Mouse (Mus musculus) kidney, postnatal 36 days (tissue): ENCODE data around the gene Tmppe.
"Not testable (repeated sequence)": the region's sequence is repeated elsewhere in the genome, so short reads cannot be mapped to it uniquely, and the experiment has no call there.

Source experiments
- DNase-seq, 2 experiments: peaks; one replicate each; pipeline ENCODE4 v3.0.0; 2021 to 2022; ENCODE audit warnings: mixed read lengths in 2 of 2

Gene Tmppe

GRCm38 (mm10) chr9:114400949-114401684, at the start of gene Tmppe, which contains the start of gene Glb1:
Gene Tmppe (plus strand): TSS chr9:114401105.
Gene Glb1 (plus strand): TSS chr9:114401076.
- peak; percentile 88 to 91 for DNase-seq

DNA sequence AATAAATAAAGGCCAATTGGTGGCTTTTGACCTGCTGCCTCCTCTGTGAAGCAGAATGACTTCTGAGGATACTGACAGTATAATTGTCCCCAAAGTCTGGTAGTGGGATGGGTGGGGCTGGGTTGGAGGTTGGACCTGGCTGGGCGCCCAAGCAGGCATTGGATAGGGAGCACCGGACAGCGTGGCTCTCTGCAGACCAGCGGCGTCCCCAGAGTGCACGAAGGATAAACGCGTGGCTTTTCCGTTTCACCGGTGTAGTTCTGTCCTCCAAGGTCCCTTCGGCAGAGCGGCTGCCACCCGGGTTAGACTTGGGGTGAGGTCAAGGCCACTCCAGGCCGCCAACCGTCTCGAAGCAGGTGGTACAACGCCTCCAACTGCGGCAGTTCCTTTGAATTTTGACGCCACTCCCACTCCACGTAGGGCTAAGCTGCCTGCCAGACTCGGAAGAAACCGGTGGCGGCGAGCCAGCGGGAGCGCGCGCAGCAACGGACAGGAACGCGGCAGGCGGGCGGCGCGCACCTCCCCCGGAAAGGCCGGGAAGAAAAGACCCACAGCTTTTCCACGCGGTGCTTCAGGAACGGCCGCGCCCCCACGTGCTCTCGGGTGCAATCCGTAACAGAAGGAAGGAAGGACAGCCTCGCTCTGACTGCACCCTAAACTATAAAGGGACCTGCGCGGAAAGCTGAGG, 33.0 kb upstream of the Tmppe start:
- DNase-seq, result peak; percentile 87 to 94

DNA sequence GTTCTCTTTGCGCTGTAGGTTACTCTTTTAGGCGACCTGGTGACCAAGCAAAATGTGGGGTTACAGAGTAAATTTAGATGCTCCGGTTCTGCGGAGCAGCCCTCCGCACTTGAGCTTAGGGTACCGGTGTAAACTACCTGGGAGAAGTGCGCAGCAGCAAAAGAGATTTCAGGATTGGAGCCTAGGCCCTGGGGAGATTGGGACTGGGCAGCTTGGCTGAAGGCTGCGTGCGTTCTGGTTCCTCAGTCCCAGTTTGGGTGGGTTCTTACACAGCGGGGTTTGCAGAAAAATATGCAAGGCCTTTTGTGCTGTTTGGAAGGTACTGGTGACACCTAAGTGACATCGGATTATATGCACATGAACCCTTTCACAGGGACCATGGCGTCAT, 32.4 kb upstream of the Tmppe start:
- no peak for DNase-seq

GRCm38 (mm10) chr9:114369389-114369788, 31.5 kb upstream of the Tmppe start:
- DNase-seq, result peak in 1 of 2 experiments; percentile 16

- DNase-seq, result not testable (repeated sequence)
Measured at GRCm38 (mm10) chr9:114371717-114372116, 29.2 kb upstream of the Tmppe start.

DNA sequence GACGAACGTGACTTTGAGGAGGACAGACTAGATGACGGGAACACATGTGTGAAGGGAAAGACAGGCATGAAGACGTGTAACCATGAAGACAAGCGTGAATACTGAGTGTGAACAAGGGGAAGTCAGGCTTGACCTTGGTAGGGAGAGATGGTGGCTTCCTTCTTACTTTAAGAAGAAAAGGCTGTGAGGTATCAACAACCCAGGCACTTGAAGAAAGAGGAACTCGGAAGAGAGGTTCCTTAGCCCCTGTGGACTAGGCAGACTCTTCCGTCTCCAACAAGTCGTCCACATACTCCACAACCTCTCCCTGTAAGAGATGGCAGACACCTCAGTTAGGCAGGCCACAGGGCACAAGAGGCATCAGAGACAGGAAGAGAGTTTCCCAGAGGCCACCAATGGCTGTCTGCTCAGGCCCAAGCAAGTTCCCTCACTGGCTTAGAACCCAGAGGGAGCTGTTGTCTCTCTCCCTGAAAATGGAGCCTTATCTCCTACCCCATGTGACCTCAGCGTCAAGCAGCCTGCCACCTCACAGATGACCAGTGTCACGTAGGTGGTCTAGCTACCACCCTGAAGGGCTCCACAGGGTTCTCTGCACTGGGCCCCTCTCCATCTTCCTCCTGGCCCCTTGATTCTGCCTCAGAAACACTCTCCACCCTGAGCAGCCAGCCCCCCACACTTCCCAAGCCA, 25.5 kb upstream of the Tmppe start:
- DNase-seq, result no peak

- no peak for DNase-seq
Measured at GRCm38 (mm10) chr9:114377168-114377567, 23.7 kb upstream of the Tmppe start.

- peak; percentile 29 to 48 for DNase-seq
Measured at GRCm38 (mm10) chr9:114379871-114380270, 21.0 kb upstream of the Tmppe start.

DNA sequence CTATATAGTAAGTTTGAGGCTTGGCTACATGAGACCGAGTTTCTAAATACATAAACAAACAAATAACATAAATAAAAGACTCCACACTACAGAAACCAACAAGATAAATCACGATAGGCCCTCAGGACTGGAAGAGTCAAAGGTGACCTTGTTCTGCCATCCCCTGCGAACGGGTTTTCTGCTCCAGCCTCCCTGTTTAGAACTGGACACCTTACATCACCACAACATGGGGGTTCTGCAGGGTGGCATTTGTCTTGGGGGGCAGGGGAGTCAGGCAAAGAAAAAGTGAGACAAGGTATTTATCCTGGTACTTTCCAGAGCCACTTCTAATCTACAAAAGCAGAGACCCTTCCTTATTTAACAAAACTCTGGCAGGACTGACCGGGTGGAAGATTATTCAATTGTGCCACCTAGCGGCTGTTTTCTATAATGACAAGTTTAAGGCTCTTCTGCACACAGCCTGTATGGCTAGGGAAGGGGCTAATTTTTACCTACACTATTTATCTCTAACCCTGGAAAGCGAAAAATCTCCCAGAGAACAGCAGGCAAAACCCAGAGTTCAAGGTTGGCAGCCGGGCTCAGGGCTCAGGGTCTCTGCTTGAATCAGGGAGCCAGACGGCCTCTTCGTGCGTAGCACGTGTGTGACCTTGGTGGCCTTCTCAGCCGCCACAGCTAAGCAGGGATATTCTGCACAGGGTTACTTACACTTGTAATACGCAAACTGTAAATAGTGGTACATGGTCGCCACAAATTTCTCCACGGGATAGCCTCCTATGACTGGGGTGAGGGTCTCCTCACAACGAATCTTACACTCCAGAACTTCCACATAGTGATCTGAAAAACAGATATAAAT, 19.8 kb upstream of the Tmppe start:
- peak; percentile 34 to 46 for DNase-seq

DNA sequence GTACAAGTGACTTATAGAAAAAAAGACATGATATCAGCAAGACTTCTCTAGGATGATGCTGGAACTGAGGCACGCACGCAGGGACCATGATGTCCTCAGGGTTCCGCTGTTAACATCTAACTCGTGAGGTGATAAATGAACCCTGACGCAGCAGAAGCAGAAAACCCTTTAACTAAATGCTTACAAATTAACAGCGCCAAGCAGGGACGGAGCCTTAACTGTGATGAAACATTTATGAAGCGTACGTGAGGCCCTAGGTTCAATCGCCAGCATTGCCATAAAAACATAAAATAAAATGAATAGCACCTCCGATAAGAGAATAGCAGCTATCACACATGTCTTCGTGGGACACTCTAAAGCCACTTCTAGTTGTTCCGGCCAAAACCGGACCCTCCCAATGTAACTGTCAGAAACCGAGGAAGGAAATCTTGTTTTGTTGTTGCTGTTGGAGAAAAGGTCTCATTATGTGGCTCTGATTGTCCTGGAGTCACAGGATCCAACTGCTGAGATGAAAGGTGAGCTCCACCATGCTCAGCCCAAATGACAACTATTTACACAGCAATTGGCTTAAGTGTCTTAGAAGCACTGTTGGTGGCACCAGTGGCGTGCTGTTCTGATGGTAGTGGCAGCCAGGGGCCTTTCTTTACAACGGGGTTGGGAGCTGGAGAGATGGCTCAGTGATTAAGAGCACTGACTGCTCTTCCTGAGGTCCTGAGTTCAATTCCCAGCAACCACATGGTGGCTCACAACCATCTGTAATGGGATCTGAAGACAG, 17.8 kb upstream of the Tmppe start:
- DNase-seq, result peak; percentile 46 to 61

DNA sequence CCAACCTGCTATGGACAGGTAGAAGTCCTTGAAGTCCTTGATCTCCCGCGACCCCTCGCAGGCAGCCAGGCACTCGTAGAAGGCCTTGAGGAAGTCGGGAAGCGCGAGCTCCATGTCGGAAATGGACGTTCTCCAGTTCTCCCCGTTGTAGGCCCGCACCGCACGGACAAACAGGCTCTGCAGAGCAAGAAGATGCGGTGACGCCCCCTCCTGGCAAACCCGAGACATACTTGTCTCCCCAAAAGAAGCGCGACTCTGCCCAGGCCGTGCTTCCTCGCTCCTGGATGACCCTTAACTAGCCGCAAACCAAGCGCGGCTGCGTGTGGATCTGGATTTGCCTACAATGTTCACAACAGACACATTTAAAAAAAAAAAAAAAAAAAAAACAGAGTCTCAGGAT, 16.2 kb upstream of the Tmppe start:
- no peak for DNase-seq

DNA sequence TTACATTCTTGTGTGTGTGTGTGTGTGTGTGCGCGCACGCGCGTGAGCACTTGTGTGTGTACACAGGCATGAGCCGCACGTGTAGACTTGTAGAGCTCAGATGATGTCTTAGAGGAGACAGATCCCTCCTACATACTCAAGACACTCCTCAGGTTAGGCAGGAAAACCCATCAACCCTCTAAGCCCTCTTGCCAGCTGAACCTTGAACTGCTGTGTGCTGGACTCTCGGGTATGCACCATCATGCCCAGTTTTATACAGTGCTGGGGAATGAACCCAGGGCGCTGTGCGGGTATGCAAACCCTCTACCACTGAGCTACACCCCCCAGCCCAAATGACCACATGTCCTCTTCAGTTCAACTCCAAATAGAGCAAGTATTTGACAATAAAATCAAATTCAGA, 15.7 kb upstream of the Tmppe start:
- DNase-seq, result peak; percentile 55 to 66

- no peak for DNase-seq
Measured at GRCm38 (mm10) chr9:114387086-114387485, 13.8 kb upstream of the Tmppe start.

DNA sequence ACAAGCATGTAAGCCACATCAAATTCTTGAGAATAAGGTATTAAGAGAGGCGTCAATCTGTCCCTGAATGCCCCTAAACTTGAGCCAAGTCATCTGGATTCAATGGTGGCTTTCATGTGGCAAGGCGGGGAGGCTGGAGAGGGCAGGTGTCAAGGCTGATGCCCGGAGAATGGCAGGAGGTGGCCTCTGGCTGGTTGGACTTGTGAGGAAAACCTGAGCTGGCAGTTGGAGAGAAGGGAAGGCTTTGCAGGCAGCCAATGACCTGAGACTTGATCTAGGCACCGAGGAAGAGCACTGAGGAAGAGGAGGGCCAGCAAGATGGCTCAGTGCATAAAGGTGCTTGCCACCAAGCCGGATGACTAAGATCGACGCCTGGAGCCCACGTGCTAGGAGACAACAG, 12.6 kb upstream of the Tmppe start:
- DNase-seq, result no peak

GRCm38 (mm10) chr9:114388701-114389370, 12.1 kb upstream of the Tmppe start:
- DNase-seq, result peak in 1 of 2 experiments; percentile 23

DNA sequence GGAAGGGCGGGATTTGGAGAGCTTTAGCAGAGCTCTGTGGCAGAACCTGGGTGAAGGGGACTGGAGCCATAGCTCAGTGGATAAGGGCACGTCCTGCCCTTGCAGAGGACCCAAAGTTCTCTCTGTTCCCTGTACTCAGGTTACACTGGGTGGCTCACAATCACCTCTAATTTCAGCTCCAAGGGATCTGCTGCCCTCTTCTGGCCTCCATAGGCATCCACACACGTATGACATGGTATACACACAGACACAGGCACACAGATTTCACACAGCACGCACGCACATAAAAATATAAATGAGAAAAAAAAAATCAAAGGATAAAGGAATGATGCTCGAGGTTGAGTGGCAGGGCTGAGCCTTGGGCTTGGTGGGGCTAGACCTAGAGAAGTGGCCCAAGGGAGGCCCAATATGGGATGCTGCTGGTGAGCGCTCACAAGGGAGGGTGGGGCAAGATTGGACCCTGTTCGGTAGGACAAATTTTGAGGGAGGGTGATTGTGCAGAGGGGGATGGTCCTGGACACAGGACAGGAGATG, 11.5 kb upstream of the Tmppe start:
- DNase-seq, result peak in 1 of 2 experiments; percentile 50

- peak; percentile 74 to 84 for DNase-seq
Measured at GRCm38 (mm10) chr9:114389905-114390748, 10.8 kb upstream of the Tmppe start, which contains the start of gene Crtap. Gene Crtap (minus strand): TSS chr9:114390675.

- DNase-seq, result no peak
Measured at GRCm38 (mm10) chr9:114390749-114391075, 10.2 kb upstream of the Tmppe start.

- not testable (repeated sequence) for DNase-seq
Measured at GRCm38 (mm10) chr9:114394136-114394535, 6.8 kb upstream of the Tmppe start.

GRCm38 (mm10) chr9:114394677-114395076, 6.2 kb upstream of the Tmppe start:
- no peak for DNase-seq
